Mouse (Mus musculus) megakaryocyte, embryonic 14.5 days (primary cell): Measurements from ENCODE around the gene Rnf225. TPM values are rescaled to one million over a fixed set of nuclear protein-coding genes. Genes with fewer than 3 reads are reported as not detected.
"Not testable (repeated sequence)": the region's sequence is repeated elsewhere in the genome, so short reads cannot be mapped to it uniquely, and the experiment has no call there.

Experiments
- H3K27me3 ChIP-seq: replicated peaks from 2 replicates; pipeline ENCODE3; 2012; ENCODE audit warnings: inconsistent platforms
- H3K36me3 ChIP-seq: replicated peaks from 2 replicates; pipeline ENCODE3; 2012; ENCODE audit warnings: low read length, inconsistent platforms, mixed read lengths
- H3K4me1 ChIP-seq: 2 replicates; pipeline ENCODE4 v1.6.1; 2012; ENCODE audit warnings: inconsistent platforms
- H3K4me3 ChIP-seq: replicated peaks from 2 replicates; pipeline ENCODE3; 2012; ENCODE audit warnings: moderate library complexity, mild to moderate bottlenecking, inconsistent platforms
- H3K9me3 ChIP-seq: 2 replicates; pipeline ENCODE4 v1.6.1; 2012; ENCODE audit warnings: inconsistent platforms
- FLI1 ChIP-seq: IDR thresholded peaks from 2 replicates; pipeline ENCODE4 v1.6.1; 2012; ENCODE audit warnings: low read length, inconsistent platforms, mixed read lengths
- GATA1 ChIP-seq: IDR thresholded peaks from 3 replicates; pipeline ENCODE4 v1.6.1; 2012; ENCODE audit warnings: mixed read lengths, low read length, inconsistent platforms, borderline replicate concordance
- polyA plus RNA-seq: library from polyadenylated mRNA; stranded (reverse); fragments of >175 nt; gene quantifications from 2 replicates; pipeline ENCODE4 v1.2.3, GENCODE M21; 2012; ENCODE audit warnings: low replicate concordance; ENCODE audit not compliant: insufficient read depth

Gene Rnf225
- 1.5 and 2.4 TPM in 2 replicates for polyA plus RNA-seq

DNA sequence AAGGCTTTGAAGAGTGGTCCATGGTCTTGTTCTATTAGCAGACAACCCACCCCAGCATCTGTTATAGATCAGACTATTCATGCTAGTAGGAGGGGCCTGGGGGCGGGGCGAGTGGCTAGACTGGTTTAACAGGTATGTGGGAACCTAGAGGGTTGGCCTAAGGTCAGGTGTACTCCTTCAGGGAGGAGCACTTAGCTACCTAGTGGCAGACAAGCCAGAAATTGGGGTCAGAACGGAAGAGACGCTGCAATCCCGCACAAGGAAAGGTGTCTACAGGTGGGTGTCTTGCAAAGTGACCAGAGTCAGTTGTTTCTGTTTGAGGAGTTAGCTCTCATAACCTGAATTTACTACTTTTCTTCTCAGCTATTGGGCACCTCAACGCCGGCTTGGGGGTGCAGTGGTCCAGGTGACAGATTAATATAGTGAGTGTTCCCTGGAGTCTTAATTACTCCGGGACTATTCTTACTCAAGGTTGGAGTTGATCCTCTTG is at the start of gene Rnf225:
Rnf225 (plus strand) TSS at position 226 of the 490 bp plus-strand sequence.
- TF ChIP-seq FLI1 (no peak), GATA1 (no peak)
- no peaks in the 10 kb centered on the region for H3K9me3 ChIP-seq
- peaks cover 63% of the 10 kb centered on the region for H3K36me3 ChIP-seq
- H3K4me3 ChIP-seq, result peak within 1 kb of the TSS; percentile 30
- H3K4me1 ChIP-seq, result peaks cover 32% of the 10 kb centered on the region
- no peaks in the 10 kb centered on the region for H3K27me3 ChIP-seq

DNA sequence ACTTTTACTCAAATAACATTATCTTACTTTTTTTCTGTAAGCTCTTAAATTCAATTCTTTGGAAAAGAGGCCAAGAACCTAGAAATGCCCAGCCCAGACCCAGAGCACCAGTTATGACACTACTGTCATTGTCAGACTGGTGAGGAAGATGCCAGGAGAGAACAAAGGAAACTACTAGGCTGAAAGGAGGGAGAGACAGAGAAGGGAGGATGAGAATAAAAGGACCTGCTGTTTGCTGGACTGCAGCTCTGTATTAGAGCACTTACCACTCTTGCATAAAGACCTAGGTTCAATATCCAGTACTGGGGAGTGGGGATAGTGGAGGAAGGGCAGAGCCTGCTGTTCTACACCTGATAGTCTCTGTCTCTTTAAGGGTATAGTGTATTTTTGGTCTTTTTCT is 47.2 kb upstream of the Rnf225 start:
- no peak for TF ChIP-seq GATA1
- TF ChIP-seq FLI1, result no peak
- H3K36me3 ChIP-seq, result peaks cover 8% of the 10 kb centered on the region
- no peaks in the 10 kb centered on the region for H3K27me3 ChIP-seq
- peaks cover 26% of the 10 kb centered on the region for H3K4me1 ChIP-seq
- H3K4me3 ChIP-seq, result no peak overlapping the region
- no peaks in the 10 kb centered on the region for H3K9me3 ChIP-seq

DNA sequence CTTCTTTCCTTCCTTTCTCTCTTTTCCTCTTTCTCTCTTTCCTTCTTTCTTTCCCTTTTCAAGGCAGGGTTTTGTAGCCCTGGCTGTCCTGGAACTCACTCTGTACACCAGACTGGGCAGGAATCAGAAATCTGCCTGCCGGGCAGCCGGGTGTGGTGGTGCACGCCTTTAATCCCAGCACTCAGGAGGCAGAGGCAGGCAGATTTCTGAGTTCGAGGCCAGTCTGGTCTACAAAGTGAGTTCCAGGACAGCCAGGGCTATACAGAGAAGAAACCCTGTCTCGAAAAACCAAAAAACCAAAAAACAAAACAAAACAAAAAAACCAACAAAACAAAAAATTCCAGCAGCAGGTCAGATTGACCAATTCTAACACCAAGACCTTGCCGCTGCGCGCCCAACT is 46.7 kb upstream of the Rnf225 start:
- H3K9me3 ChIP-seq, H3K27me3 ChIP-seq: not testable (repeated sequence)
- Histone ChIP-seq H3K4me3 (peak overlapping the region; percentile 97), H3K4me1 (peaks cover 26% of the 10 kb centered on the region), H3K36me3 (peaks cover 13% of the 10 kb centered on the region)

DNA sequence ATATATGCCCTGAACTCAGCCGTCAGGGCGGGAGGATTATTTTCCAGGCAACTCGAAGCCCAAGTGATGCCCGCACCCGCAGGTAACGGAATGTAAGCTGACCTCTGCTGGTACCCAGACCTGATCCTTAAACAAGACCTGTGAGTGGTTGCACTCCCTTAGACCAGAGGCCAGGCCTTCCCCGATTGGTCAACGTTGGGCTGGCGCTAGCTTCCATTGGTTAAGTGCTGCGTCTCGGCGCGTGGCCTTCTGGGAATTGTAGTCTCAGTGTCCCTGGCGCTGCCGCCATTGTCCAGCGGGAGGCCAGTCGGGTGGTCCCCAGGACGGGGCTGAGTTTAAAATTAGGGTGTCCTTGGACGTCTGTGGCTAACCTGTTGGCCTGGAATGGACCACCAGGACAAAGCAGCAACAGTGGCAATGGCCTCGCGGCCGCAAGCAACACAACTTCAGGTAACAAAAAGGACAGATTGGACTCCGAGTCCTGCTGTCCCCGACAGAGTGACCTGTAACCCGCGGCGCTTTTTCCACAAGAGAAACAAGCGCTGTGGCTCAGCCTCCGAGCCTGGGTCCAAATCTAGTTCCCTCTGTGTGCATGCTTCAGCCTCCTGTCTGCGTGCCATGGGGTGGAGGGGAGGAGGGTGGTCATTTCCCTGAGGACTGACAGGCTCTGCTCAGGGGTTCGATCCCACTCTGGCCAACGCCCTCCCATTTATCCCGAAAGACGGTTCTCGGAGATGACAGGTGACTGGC is 46.1 kb upstream of the Rnf225 start, which contains the start of gene Zfp128:
Zfp128 (plus strand) TSS at position 267 of the 750 bp plus-strand sequence.
- Histone ChIP-seq H3K9me3 (no peaks in the 10 kb centered on the region), H3K36me3 (peaks cover 19% of the 10 kb centered on the region), H3K27me3 (no peaks in the 10 kb centered on the region), H3K4me1 (peaks cover 26% of the 10 kb centered on the region), H3K4me3 (peak within 1 kb of the TSS; percentile 97)
- no peak for TF ChIP-seq GATA1
- TF ChIP-seq FLI1, result no peak

DNA sequence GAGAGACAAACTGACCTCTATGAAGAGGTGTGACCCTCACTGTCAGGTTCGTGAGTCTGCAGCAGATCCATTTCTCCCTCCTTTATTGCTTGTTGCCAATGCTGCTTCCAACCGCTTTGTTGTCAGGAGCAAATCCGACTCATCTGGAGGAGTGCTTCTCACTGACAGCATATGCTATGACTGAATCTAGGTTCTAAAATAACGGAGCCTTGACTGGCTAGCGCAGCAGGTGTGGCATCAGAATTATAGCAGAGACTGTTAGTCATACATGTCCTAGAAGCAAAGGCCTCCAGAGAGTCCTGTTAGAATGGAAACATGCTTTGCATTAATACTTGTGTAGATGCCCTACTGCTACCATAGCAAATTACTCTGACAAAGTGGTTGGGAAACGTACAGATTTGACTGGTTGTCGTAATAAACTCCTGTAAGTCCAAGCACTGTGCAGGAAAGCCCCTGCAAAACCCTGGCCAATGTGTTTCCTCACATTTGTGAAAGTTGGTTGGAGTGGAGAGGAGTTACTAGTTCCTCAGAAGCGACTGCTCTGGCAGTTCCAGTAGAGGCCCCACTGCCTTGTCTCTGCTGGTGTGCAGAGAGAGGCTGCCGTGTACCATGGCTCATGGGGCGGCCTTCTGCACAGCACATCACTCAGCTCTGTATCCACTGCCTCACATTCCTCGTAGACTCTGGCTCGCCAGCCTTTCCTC is 40.5 kb upstream of the Rnf225 start:
- H3K9me3 ChIP-seq, result no peaks in the 10 kb centered on the region
- H3K4me1 ChIP-seq, result peaks cover 38% of the 10 kb centered on the region
- no peak for TF ChIP-seq GATA1
- no peak for TF ChIP-seq FLI1
- peaks cover 68% of the 10 kb centered on the region for H3K36me3 ChIP-seq
- no peaks in the 10 kb centered on the region for H3K27me3 ChIP-seq
- no peak overlapping the region for H3K4me3 ChIP-seq

DNA sequence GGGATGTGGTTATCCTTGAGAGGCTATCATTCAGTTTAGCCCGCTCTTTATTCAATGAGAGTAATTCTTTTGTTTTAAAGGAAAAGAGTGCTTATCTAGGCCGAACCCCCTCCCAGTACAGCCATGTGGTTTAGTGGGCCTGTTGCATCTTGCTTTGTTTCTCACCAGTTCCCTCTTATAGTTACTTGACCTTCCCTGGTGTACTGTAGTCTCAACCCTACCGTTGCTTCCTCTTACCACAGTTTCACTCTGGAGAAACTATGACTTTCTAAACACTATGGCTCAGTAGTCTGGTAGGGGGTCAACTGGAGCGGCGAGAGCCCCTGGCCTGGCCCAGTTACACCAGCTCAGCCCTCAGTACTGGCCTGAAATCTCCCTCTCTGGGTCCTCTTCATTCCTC is 39.6 kb upstream of the Rnf225 start:
- peaks cover 73% of the 10 kb centered on the region for H3K36me3 ChIP-seq

DNA sequence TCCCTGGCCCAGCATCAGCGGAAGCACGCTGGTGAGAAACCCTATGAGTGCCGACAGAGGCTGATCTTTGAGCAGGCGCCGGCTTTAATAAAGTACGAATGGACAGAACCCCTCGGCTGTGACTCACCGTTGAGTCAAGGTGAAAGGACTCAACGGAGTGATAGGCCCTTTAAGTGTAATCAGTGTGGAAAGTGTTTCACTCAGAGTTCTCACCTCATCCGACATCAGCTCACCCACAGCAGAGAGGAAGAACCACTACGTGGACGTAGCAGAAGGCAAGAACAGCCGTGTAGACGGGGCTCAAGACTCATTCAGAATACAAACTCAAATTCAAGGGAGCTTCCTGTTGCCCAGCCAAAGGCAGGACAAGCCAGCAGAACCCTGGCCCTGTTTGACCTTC is 36.3 kb upstream of the Rnf225 start:
- Histone ChIP-seq H3K4me1 (peaks cover 34% of the 10 kb centered on the region), H3K4me3 (no peak overlapping the region), H3K27me3 (no peaks in the 10 kb centered on the region), H3K36me3 (peaks cover 56% of the 10 kb centered on the region), H3K9me3 (no peaks in the 10 kb centered on the region)
- TF ChIP-seq FLI1 (no peak), GATA1 (no peak)

More for the DNA sequence above, 39.6 kb upstream of the Rnf225 start:
- no peak overlapping the region for H3K4me3 ChIP-seq
- H3K27me3 ChIP-seq, result no peaks in the 10 kb centered on the region
- no peak for TF ChIP-seq FLI1
- no peak for TF ChIP-seq GATA1
- peaks cover 30% of the 10 kb centered on the region for H3K4me1 ChIP-seq
- H3K9me3 ChIP-seq, result no peaks in the 10 kb centered on the region

DNA sequence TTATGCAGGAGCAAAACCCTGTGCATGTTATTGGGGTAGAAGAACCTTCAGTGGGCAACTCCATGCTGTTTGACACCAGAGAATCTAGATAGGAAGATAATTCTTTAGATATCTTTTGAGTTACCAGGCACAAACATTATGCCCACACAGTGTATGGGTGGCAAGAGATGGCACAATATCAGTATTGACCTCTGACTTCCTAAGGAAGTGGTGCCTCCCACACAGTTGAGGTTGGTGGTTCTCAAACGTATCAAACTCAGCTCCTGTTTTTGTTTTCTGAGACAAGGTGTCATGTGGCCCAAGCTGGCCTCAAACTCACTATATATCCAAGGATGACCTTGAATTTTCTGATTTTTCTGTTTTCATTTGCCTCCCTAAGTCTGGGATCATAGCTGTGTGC is 35.9 kb upstream of the Rnf225 start:
- Histone ChIP-seq H3K27me3 (no peaks in the 10 kb centered on the region), H3K9me3 (no peaks in the 10 kb centered on the region), H3K4me3 (no peak overlapping the region), H3K36me3 (peaks cover 52% of the 10 kb centered on the region), H3K4me1 (peaks cover 37% of the 10 kb centered on the region)
- TF ChIP-seq GATA1, result no peak

DNA sequence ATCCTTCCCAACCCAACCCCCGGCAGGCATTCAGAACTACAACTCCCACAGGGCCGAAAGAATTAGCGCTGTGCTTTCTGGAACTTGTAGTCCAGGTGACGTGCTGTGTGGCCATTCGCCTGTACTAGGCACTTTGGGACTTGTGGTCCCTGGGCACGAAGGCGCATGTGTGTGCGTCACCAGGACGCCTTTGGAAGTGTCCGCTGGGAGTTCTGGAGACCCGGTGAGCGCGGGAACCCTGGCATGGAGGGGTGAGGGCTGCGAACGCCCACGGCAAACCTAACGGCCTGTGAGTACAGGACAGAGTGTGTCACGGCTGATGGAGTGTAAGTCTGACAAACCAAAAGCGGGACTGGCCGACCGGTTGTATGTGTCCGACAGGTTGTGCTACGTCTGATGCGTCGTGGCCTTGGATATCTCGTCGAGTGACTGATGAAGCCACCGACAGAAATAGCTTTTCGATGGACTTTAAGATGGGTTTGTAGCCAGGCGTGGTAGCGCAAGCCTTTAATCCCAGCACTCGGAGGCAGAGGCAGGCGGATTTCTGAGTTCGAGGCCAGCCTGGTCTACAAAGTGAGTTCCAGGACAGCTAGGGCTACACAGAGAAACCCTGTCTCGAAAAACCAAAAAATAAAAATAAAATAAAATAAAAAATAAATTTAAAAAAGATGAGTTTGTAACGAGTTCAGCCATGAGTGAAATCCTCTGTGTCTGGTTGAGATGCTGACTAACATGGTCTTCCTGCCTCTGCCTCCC is 29.4 kb upstream of the Rnf225 start, which contains the start of gene Zscan22:
Zscan22 (plus strand) TSS at position 161 of the 756 bp plus-strand sequence.
- peaks cover 49% of the 10 kb centered on the region for H3K4me1 ChIP-seq
- peak within 1 kb of the TSS; percentile 94 for H3K4me3 ChIP-seq
- no peaks in the 10 kb centered on the region for H3K27me3 ChIP-seq
- H3K9me3 ChIP-seq, result no peaks in the 10 kb centered on the region
- H3K36me3 ChIP-seq, result peaks cover 2% of the 10 kb centered on the region
- TF ChIP-seq FLI1, result no peak
